Mouse (Mus musculus) heart, adult 2 months (tissue): ENCODE measurements around the gene Cdk19.

ENCODE experiments used
- CTCF ChIP-seq: fragments of 200-600 bp; IDR thresholded peaks from 2 replicates; pipeline ENCODE4 v1.8.1; 2022; ENCODE audit warnings: antibody characterized with exemption, mild to moderate bottlenecking, moderate library complexity
- EP300 ChIP-seq: fragments of 200-500 bp; IDR thresholded peaks from 2 replicates; pipeline ENCODE4 v1.6.1; 2011; ENCODE audit warnings: low read depth, low read length, control low read depth; ENCODE audit not compliant: insufficient read depth
- POLR2A ChIP-seq: fragments of 200-500 bp; IDR thresholded peaks from 2 replicates; pipeline ENCODE4 v1.6.1; 2011; ENCODE audit warnings: mild to moderate bottlenecking, low read depth, low read length, control low read depth; ENCODE audit not compliant: insufficient read depth

DNA sequence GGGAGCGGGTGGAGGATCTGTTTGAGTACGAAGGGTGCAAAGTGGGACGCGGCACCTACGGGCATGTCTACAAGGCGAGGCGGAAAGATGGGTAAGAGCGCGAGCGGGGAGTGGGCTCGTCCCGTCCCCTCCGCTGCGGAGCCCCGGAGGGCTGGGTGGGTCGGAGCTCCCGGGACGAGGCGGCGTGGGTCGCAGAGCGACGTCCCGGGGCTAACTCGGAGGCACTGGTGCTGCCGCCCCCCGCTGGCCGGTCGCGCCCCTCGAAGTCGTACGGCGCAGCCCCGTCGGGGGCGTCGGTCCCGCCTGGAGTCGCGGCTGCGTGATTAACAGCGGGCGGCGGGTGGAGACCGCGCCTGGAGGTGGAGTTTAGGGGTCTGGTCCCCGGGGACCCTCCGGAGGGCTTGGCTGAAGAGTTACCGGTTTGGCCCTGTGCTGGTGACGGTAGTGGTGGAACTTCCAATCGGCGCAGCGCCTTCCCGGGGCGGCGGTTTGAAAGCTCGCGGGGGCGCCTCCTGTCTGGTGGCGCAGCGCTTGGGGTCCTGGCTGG lies 10.3 kb downstream of the Cdk19 start:
- 0 out of 2 replicates have a peak, but pooled peaks have one; percentile 10 for TF ChIP-seq POLR2A
- TF ChIP-seq CTCF, result peak; percentile 59
- no peak for TF ChIP-seq EP300
